Mouse (Mus musculus) kidney, postnatal 36 days (tissue): ENCODE results near the gene Gm5737.

Source experiments
- DNase-seq, 2 experiments: peaks; one replicate each; pipeline ENCODE4 v3.0.0; 2021 to 2022; ENCODE audit warnings: mixed read lengths in 2 of 2

The Gm5737 gene

GRCm38 (mm10) chr7:120811834-120812415 lies at the start of gene Gm5737:
Gene Gm5737, plus strand, starts transcription at chr7:120812365.
- DNase-seq, result no peak

DNA sequence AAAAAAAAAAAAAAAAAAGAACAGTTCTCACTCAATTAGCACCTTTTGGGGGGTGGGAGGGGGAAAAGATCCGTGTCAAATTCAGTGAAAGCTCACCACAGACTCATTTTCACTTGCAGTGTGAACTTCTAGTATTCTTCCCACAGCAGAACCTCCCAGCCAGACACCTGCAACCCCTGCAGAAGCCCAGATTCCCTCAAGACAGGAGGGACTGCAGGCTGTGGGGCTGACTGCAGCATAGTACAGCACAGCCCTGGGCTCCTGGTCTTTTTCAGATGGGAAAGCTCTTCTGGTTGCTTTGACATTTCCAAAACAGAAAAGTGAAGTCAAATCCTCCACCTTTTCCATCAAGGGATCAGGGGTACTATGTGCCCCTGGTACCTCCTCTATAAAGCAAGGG lies 44.8 kb upstream of the Gm5737 start:
- no peak for DNase-seq

DNA sequence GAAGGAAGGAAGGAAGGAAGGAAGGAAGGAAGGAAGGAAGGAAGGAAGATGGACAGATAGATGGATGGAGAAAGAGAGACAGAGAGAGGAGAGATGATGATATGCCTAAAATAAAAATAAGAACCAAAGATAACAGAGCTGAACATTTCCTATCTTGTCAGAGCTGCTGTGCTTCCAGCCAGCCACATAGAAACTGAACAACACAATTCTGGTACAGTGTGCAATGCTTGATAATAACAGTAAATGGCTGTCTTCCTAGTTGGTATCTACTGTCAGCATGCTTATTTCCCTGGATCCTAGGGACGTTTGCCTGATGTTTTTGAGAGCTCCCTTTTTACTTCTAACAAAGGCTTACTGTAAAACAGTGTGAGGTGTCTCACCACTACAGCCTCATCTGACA lies 40.8 kb upstream of the Gm5737 start:
- no peak for DNase-seq

- no peak for DNase-seq
These were observed 34.2 kb upstream of the Gm5737 start for GRCm38 (mm10) chr7:120778012-120778411.

- no peak for DNase-seq
These were observed 16.6 kb upstream of the Gm5737 start for GRCm38 (mm10) chr7:120795544-120795943.

DNA sequence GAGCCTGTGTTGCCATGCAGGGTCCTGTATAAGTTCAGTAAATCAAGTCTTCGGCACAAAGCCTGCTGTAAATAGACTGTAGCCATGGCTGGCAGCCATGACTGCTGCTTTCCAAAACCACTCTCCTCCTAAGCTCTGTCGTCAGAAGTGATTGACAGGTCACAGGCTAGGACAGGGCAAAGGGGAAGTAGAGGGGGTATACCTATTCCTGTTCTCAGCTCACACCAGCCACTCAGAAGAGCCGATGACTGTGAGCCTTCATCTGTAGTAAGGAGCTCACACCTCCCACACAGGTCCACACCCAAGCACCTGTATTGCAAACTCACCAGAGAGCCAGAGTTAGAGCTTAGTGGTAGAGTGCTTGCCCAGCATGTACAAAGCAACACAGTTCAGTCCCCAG lies 15.8 kb upstream of the Gm5737 start:
- DNase-seq, result no peak

GRCm38 (mm10) chr7:120803268-120803667 lies 8.9 kb upstream of the Gm5737 start:
- DNase-seq, result no peak

DNA sequence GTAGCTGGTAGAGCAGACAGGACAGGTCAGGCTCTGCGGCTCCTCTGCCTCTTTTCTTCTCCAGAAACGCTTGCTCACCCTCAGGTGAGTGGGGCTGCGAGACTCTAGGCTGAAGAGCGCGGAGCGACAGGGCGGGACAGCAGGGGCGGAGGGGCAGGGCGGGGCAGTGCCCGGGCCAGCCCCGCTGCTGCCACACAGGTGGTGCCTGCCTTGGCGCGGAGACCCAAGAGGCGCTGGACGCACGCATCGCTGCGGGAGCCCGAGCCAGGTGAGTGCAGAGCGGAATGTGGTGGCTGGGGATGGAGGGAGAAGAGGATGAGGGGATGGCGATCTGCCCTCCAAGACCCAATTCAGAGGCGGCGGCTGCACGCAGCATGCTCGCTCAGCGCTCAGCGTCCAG lies 2.5 kb upstream of the Gm5737 start:
- DNase-seq, result peak in 1 of 2 experiments; percentile 31

GRCm38 (mm10) chr7:120817552-120817951 lies 5.4 kb downstream of the Gm5737 start:
- no peak for DNase-seq

DNA sequence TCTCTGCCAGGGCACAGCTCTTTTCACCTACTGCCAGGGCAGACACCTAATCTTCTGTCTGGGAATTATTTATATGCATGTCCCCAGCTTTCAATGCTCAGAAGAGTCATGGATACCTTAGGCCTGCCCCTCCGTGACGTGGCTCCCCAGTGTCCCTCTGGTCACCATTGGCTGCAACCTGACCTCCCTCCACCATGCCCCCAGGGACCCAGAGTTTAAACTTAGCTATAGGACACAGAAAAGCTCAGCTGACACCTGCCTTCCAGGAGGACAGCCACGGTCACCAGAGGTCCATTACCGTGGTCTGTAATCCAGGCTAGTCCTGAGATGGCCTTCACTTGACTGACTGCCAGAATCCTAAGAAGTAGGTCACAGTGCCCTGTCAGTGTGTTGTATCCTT lies 7.2 kb downstream of the Gm5737 start:
- DNase-seq, result no peak

DNA sequence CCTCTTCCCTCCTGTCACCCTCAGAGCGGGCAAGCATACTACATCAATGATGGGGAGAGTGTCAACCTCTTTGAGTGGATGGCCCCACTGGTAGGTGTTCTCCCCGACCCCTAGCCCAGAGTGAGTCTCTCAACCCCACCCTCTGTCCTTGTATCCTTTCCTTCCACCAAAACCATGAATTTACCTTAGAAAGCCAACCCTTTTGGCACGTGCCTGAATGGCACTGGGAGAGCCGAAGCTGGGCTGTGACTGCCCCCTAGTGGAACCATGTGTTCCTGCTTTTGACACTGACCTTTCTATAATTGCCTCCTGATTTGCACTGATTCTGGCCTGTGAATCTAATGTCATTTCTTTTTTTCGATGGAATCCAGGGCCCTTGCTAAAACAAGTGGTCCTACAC lies 11.1 kb downstream of the Gm5737 start:
- DNase-seq, result peak; percentile 62 to 85

- no peak for DNase-seq
These were observed 12.9 kb downstream of the Gm5737 start for GRCm38 (mm10) chr7:120825097-120825496.

DNA sequence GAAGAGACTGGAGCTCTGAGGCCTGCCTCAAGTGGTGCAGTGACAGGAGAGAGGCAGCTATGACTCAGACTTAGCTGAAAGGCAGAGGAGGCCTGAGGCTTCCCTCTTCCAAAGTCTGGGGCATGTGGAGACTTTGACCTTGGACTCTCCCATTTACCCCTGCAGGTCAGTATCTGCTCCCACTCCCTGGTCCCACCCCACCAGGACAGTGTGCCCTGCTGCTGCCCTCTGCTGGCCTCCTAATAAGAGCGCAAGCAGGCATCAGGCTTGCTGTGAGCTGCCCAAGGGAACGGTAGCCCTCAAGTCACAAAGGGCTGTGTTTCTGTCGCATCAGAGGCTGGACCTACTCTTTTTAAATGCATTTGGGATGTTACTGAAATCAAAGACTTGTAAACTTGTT lies 14.2 kb downstream of the Gm5737 start:
- DNase-seq, result peak; percentile 24 to 82

DNA sequence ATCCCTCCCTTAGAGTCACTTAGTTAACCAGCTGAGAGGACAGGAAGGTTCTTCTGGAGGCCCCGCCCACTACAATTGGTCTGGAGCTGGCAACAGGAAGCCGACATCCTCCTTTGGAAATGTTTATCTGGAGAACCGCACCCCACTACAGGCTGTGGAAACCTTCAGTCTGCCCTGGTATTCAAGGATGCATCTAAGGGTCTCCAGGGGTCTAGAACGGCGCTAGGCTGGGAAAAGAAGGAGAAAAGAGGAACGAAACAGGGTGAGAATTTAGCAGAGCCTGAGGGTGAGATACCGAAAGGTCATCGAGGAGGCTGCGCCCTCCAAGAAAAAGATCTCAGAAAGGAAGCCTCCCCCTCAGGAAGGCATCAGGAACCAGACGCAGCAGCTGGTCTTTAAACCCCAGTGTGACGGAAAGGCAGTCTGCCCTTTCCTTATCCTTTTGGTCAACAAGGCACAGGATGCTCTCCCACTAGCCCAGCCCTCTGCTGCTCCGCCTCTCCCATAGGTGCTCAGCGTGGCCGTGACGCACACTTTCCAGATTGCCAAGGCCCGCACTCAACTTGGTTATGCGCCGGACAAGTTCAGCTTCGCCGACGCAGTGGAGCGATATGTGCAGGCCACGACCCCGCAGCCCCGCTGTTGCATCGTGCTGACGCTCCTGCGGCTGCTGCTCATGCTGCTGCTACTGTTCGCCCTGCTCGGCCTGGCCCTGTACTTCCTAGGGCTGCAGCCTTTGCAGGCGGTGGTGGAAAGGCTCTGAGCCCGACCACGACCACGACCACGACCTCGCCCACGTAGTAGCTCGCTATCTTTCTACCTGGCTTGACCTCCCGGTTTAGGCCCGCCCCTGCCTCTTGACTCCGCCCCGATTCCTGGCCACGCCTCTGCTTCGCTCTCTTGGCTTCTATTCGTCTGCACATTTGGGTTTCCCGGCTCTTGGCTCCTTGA lies 18.5 kb downstream of the Gm5737 start:
- peak; percentile 82 to 91 for DNase-seq

DNA sequence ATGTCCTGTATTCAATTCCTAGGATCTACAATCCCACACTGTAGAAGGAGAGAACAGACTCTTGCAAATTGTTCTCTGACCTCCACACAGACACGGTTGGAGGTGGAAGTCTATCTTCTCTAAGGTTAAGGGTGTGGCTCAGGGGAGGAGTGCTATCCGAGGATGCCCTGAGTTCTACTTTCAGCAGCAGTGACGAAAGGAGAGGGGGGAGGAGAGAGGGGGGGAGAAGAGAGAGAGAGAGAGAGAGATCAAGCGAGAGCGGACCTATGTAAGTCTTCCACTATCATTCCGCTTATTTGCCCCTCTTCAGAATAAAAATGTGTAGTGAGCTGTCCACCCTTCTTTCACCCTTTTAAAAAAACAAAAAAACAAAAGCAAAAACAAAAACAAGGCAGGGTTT lies 22.3 kb downstream of the Gm5737 start:
- no peak for DNase-seq

- DNase-seq, result peak; percentile 78 to 80
These were observed 22.8 kb downstream of the Gm5737 start for GRCm38 (mm10) chr7:120834863-120835372.

DNA sequence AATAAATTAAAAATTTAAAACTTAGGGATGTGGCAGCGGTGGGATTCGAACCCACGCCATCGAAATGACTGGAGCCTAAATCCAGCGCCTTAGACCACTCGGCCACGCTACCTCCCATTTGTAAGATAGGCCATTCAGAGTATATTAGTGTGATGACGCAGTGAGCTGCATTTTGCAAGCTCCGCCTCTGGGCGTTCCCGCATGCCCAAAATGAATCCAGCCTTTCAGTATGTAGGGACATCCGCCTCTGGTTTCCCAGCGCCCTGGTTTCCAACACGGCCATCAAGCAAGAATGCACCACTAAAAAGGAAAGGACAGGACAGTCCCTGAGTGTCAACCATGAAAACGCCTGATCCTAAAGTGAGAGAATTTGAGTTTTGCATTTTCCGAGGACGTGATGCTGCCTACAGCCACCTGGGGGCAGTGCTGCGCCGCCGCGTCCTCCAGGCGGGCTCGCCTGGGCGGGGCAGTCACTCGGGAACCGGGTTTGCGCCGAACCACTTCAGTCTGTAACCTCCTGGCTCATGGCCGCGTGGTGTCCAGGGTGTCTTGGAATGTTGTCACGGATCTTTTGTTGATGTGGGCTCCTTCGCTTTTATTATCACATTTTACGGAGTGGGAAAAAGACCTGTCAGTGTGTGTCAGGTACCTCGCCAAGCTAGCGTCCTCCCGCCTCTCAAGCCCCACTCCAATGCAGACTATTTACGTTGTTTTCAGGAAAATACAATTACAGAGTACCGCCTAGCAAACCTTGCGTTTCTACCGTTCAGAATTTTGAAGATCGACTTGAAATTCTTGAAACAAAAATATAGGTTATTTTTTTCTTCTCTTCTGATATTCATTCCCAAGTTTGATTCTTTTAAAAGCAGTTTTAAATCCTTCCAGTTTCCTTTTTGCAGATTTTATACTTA lies 23.5 kb downstream of the Gm5737 start:
- DNase-seq, result peak; percentile 95 to 96

GRCm38 (mm10) chr7:120836361-120836760 lies 24.2 kb downstream of the Gm5737 start:
- DNase-seq, result peak in 1 of 2 experiments; percentile 38

GRCm38 (mm10) chr7:120838436-120839160 lies 26.4 kb downstream of the Gm5737 start:
- DNase-seq, result peak in 1 of 2 experiments; percentile 13

GRCm38 (mm10) chr7:120839786-120840185 lies 27.6 kb downstream of the Gm5737 start:
- no peak for DNase-seq

- DNase-seq, result peak; percentile 88 to 90
These were observed 30.3 kb downstream of the Gm5737 start, which contains the start of gene Eef2k for GRCm38 (mm10) chr7:120842345-120843036. Gene Eef2k, plus strand, starts transcription at chr7:120842831.
